Mouse (Mus musculus): ENCODE results near the gene Coa3. TPM values are rescaled to one million over a fixed set of nuclear protein-coding genes. Genes with fewer than 3 reads are reported as not detected.
A peak's percentile ranks its signal among the peaks of the same experiment; 100 is the strongest.

Gene Coa3
- total RNA-seq, 1 experiment, result 139 TPM

DNA sequence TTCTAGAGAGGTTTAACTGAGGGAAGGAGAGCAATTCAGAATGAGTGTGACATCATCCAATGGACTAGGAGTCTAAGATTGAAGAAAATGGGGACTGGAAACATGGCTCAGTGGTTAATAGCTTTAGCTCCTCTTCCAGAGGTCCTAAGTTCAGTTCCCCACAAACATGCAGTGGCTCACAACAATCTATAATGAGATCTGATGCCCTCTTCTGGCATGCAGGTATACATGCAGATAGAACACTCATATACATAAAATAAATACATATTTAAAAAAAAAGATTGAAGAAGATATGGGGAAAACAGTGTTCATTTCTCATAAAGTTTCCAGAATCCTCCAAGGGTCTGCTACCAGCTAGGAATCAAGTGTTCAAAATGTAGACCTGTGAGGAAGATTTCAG is 43.5 kb downstream of the Coa3 start:
- H3K9me3 ChIP-seq (ENCODE audit: control insufficient read depth, insufficient read depth, low read depth, low read length), result no peaks in the 10 kb centered on the region
- peaks cover 15 to 21% of the 10 kb centered on the region in 2 experiments for H3K4me1 ChIP-seq (ENCODE audit: control insufficient read depth in 2 of 2, insufficient read depth in 2 of 2, low read length in 2 of 2, poor library complexity in 1 of 2)
- H3K27ac ChIP-seq (ENCODE audit: insufficient read depth, low read depth, low read length, poor library complexity, severe bottlenecking), result no peak overlapping the region
- no peak overlapping the region for H3K9ac ChIP-seq (ENCODE audit: insufficient read depth, low read depth, low read length, poor library complexity, severe bottlenecking)
- in situ Hi-C loops (cut with MboI; ENCODE audit: low sequenced_read_pairs in 2 of 2, unreplicated experiment in 2 of 2), result no loop called here
- H3K36me3 ChIP-seq (ENCODE audit: control insufficient read depth, insufficient read depth, low read length, poor library complexity, severe bottlenecking), result no peaks in the 10 kb centered on the region
- no peak for DNase-seq (ENCODE audit: low read depth, low spot score)
- TF ChIP-seq ZC3H11A (IDR thresholded peaks at IDR 0.05; ENCODE audit: borderline replicate concordance, low read depth, low read length) (no peak), MAFK (IDR thresholded peaks at IDR 0.05; ENCODE audit: insufficient read depth, low read depth, low read length) (no peak), HCFC1 (IDR thresholded peaks at IDR 0.05; ENCODE audit: borderline replicate concordance, insufficient read depth, low read length) (no peak), CHD2 (IDR thresholded peaks at IDR 0.05; ENCODE audit: low read depth, low read length) (no peak), ZNF384 (IDR thresholded peaks at IDR 0.05; ENCODE audit: low read depth, low read length) (no peak)
- H3K4me3 ChIP-seq (ENCODE audit: insufficient read depth in 1 of 2, low read depth in 1 of 2, low read length in 2 of 2, poor library complexity in 1 of 2, severe bottlenecking in 1 of 2), result no peak overlapping the region

DNA sequence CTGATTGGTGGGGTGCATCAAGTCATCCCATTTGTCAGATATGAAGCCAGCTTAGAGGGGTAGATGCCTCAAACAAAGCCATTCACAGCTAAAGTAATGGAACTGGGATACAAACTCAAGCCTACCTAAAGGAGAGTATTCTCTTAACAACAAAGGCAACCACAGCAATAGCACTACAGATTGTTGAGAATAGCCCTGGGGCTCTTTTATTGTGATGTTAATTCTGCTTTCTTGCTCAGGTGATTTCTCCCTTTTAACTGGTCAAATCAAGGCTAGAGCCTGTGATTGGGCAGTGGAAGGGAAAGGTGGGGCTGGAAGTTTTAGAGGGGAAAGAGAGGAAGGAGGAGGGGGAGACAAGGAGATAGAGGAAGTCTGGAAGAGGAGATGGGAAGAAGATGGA is 44.8 kb downstream of the Coa3 start:
- peak overlapping the region; percentile 57; the same call in 1 of the 2 replicates for H3K27ac ChIP-seq (ENCODE audit: insufficient read depth, low read depth, low read length, poor library complexity, severe bottlenecking)
- no peaks in the 10 kb centered on the region for H3K9me3 ChIP-seq (ENCODE audit: control insufficient read depth, insufficient read depth, low read depth, low read length)
- no peaks in the 10 kb centered on the region for H3K36me3 ChIP-seq (ENCODE audit: control insufficient read depth, insufficient read depth, low read length, poor library complexity, severe bottlenecking)
- in situ Hi-C loops (cut with MboI; ENCODE audit: low sequenced_read_pairs in 2 of 2, unreplicated experiment in 2 of 2), result no loop called here
- DNase-seq (ENCODE audit: low read depth, low spot score), result peak; percentile 94
- peaks cover 15 to 30% of the 10 kb centered on the region in 2 experiments for H3K4me1 ChIP-seq (ENCODE audit: control insufficient read depth in 2 of 2, insufficient read depth in 2 of 2, low read length in 2 of 2, poor library complexity in 1 of 2)
- H3K9ac ChIP-seq (ENCODE audit: insufficient read depth, low read depth, low read length, poor library complexity, severe bottlenecking), result no peak overlapping the region
- TF ChIP-seq CHD2 (IDR thresholded peaks at IDR 0.05; ENCODE audit: low read depth, low read length) (no peak), HCFC1 (IDR thresholded peaks at IDR 0.05; ENCODE audit: borderline replicate concordance, insufficient read depth, low read length) (no peak), ZC3H11A (IDR thresholded peaks at IDR 0.05; ENCODE audit: borderline replicate concordance, low read depth, low read length) (no peak), ZNF384 (IDR thresholded peaks at IDR 0.05; ENCODE audit: low read depth, low read length) (no peak), MAFK (IDR thresholded peaks at IDR 0.05; ENCODE audit: insufficient read depth, low read depth, low read length) (no peak)
- peak overlapping the region; percentile 43 to 46; a peak in 3 of 4 replicates for H3K4me3 ChIP-seq (ENCODE audit: insufficient read depth in 1 of 2, low read depth in 1 of 2, low read length in 2 of 2, poor library complexity in 1 of 2, severe bottlenecking in 1 of 2)

DNA sequence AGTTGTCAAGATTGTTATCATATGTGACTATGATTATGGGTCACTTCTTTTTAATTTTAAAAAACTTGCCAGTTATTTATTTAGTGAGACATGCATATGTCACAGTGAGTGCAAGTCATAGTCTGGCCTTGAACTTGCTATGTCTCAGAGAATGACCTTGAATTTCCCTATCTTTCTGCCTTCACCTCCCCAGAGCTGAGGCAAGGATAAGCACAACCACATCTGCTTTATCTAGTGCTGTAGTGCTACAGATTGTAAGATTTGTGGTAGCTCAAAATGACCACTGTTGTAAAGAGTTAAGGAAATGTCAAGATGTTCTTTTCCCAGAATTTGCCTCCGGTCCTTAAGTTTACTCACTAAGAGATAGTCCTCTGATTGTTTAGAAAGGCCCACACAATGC is 45.7 kb downstream of the Coa3 start:
- no peak overlapping the region for H3K27ac ChIP-seq (ENCODE audit: insufficient read depth, low read depth, low read length, poor library complexity, severe bottlenecking)
- DNase-seq (ENCODE audit: low read depth, low spot score), result no peak
- H3K36me3 ChIP-seq (ENCODE audit: control insufficient read depth, insufficient read depth, low read length, poor library complexity, severe bottlenecking), result no peaks in the 10 kb centered on the region
- in situ Hi-C loops (cut with MboI; ENCODE audit: low sequenced_read_pairs in 2 of 2, unreplicated experiment in 2 of 2), result no loop called here
- H3K4me3 ChIP-seq (ENCODE audit: insufficient read depth in 1 of 2, low read depth in 1 of 2, low read length in 2 of 2, poor library complexity in 1 of 2, severe bottlenecking in 1 of 2), result no peak overlapping the region
- H3K9ac ChIP-seq (ENCODE audit: insufficient read depth, low read depth, low read length, poor library complexity, severe bottlenecking), result no peak overlapping the region
- no peaks in the 10 kb centered on the region for H3K9me3 ChIP-seq (ENCODE audit: control insufficient read depth, insufficient read depth, low read depth, low read length)
- no peak for TF ChIP-seq MAFK (IDR thresholded peaks at IDR 0.05; ENCODE audit: insufficient read depth, low read depth, low read length)
- no peak for TF ChIP-seq ZC3H11A (IDR thresholded peaks at IDR 0.05; ENCODE audit: borderline replicate concordance, low read depth, low read length)
- no peak for TF ChIP-seq CHD2 (IDR thresholded peaks at IDR 0.05; ENCODE audit: low read depth, low read length)
- no peak for TF ChIP-seq ZNF384 (IDR thresholded peaks at IDR 0.05; ENCODE audit: low read depth, low read length)
- TF ChIP-seq HCFC1 (IDR thresholded peaks at IDR 0.05; ENCODE audit: borderline replicate concordance, insufficient read depth, low read length), result no peak
- peaks cover 15 to 30% of the 10 kb centered on the region in 2 experiments for H3K4me1 ChIP-seq (ENCODE audit: control insufficient read depth in 2 of 2, insufficient read depth in 2 of 2, low read length in 2 of 2, poor library complexity in 1 of 2)

DNA sequence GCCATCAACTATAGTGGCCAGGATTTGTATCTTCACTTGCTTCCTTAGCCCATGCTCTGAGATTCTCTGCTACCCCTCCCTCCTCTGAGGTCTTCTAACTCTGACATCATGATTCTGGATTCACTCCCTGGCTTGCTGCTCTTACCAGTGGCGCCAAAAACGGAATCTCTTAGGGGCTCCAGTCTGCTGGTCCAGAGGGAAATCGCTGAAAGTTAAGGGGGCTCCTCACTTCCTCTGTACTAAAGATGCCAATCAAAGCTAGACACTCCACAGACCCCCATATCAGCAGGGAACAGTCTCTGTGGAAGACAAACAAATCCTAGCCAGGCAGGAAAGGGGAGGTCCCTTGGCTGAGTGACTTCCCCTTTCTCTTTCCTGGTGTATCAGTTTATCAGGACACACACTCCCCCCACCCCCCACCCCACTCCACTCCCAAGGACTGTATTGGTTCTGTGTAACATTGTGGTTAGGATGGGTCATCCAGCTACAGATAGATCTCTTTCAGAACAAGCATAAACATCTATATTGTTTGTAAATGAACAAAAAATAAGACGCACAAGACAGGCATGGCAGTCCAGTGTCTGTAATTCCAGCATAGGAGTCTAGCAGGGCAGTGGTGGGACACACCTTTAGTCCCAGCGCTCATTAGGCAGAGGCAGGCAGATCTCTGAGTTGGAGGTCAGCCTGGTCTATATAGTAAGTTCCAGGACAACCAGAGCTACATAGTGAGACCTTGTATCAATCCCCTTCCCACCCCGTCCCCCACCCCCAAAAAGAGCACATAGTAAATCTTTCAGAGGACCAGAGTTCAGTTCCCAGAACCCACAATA is 46.7 kb downstream of the Coa3 start:
- H3K4me3 ChIP-seq (ENCODE audit: insufficient read depth in 1 of 2, low read depth in 1 of 2, low read length in 2 of 2, poor library complexity in 1 of 2, severe bottlenecking in 1 of 2), result no peak overlapping the region
- no peaks in the 10 kb centered on the region for H3K36me3 ChIP-seq (ENCODE audit: control insufficient read depth, insufficient read depth, low read length, poor library complexity, severe bottlenecking)
- TF ChIP-seq ZNF384 (IDR thresholded peaks at IDR 0.05; ENCODE audit: low read depth, low read length) (no peak), MAFK (IDR thresholded peaks at IDR 0.05; ENCODE audit: insufficient read depth, low read depth, low read length) (no peak), HCFC1 (IDR thresholded peaks at IDR 0.05; ENCODE audit: borderline replicate concordance, insufficient read depth, low read length) (no peak), ZC3H11A (IDR thresholded peaks at IDR 0.05; ENCODE audit: borderline replicate concordance, low read depth, low read length) (no peak), CHD2 (IDR thresholded peaks at IDR 0.05; ENCODE audit: low read depth, low read length) (no peak)
- in situ Hi-C loops (cut with MboI; ENCODE audit: low sequenced_read_pairs in 2 of 2, unreplicated experiment in 2 of 2), result no loop called here
- no peak overlapping the region for H3K9ac ChIP-seq (ENCODE audit: insufficient read depth, low read depth, low read length, poor library complexity, severe bottlenecking)
- peaks cover 15 to 30% of the 10 kb centered on the region in 2 experiments for H3K4me1 ChIP-seq (ENCODE audit: control insufficient read depth in 2 of 2, insufficient read depth in 2 of 2, low read length in 2 of 2, poor library complexity in 1 of 2)
- no peak overlapping the region for H3K27ac ChIP-seq (ENCODE audit: insufficient read depth, low read depth, low read length, poor library complexity, severe bottlenecking)
- DNase-seq (ENCODE audit: low read depth, low spot score), result no peak
- H3K9me3 ChIP-seq (ENCODE audit: control insufficient read depth, insufficient read depth, low read depth, low read length), result no peaks in the 10 kb centered on the region
